Mouse (Mus musculus) right cerebral cortex, postnatal 36 days (tissue): ENCODE measurements around the gene Fhad1.
"Not testable (repeated sequence)": the region's sequence is repeated elsewhere in the genome, so short reads cannot be mapped to it uniquely, and the experiment has no call there.

Experiments used
- DNase-seq, 2 experiments: peaks; one replicate each; pipeline ENCODE4 v3.0.0; 2022; ENCODE audit warnings: low spot score in 2 of 2, mixed read lengths in 1 of 2

The Fhad1 gene

DNA sequence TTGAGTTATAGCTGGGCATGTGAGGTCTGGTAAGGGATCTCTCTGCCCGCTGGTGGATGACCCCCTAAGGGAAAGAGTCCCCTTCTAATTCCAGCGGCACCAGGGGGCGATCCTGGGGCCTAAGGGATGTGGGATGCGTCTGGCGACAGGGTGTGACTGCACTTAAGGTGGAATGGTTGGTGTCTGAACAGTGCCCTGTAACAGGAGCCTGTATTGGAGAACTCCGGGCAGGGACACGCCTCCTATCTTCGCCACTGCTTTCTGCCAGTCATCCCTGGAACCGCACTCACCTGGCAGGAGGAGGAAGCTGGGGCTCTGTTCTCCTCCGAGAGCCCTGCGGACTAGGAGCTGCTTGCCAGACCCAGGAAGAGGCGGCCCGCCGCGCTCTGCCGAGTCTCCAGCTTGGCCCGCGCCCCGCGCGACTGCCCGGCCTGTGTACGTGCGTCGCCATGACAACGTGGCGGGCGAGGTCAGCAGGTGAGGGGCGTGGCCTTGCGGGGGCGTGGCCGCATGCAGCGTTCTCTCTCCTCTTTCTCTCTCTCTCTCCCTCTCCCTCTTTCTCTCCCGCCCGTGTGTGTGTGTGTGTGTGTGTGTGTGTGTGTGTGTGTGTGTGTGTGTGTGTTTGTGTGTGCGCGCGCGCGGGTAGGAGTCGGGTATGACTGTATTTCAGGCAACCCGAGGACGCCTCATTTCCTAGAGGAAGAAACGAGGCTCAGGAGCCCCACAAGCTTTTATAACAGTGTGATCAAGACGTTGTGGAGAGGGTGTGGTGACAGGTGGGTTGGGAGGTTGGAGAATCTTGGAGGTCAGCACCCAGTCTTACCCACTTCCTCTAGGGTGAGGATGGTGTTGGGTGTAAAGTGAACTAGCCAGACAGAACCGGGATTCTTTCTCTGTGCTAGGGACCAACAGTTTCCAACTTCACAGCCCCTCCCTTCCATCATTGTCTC, at the start of gene Fhad1:
Gene Fhad1 (minus strand): TSS at position 424 of the 950 bp plus-strand sequence.
- peak; percentile 16 to 45 for DNase-seq

DNA sequence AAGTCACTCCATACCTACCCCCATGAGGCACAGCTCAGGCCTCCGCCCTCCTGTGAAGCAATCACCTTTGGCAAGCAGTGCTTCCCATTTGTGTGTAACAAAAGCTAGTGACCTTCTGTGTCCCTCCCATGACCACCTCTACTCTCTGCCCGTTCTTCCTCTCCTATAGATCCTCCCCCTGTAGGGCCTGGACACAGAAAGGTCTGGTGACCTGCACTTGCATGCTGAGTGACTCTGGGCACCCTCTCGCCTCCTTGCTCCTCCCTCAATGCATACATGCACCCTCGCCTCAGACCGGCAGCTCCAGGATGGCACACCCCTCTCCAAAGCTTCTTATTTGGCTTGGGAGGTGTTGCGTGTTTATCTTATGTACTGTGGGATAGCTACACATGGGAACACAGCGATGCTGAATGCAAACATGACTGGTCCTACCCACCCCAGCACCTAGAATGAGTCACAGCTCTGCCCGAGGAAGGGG, 48.2 kb upstream of the Fhad1 start:
- DNase-seq: no peak

DNA sequence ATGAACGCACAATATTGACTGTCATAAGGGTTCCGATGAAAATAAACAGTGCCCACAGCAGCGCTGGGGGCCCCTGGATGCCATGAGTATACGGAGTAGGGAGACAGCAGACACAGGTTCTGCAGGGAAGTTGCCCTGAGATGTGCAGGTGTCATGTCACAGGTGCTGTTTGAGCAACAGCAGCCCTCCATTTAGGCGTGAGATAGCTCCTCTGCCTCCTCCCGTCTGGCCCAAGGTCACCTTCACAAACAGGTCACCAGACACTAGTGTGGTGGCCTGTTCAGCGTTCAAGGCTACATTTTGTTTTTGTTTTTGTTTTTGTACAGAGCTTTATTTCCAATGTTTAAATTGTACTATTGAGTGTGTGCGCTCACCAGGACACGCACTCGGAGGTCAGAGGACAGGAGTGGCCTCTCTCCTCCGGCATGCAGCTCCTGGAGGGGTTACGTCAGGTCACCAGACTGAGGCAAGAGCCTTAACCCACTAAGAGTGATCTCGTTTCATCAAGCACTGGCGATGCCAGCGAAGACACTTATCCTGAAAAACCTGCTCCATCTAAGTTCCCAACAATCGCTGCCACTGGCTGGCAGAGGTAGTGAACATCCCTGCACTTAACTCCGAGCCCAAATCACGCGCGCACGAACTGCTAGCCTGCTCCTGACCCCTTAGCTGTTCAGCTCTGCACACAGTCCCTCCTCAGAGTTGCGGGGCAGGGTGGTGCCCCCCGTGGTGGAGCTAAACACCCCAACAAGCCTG, 46.8 kb upstream of the Fhad1 start:
- DNase-seq: no peak

DNA sequence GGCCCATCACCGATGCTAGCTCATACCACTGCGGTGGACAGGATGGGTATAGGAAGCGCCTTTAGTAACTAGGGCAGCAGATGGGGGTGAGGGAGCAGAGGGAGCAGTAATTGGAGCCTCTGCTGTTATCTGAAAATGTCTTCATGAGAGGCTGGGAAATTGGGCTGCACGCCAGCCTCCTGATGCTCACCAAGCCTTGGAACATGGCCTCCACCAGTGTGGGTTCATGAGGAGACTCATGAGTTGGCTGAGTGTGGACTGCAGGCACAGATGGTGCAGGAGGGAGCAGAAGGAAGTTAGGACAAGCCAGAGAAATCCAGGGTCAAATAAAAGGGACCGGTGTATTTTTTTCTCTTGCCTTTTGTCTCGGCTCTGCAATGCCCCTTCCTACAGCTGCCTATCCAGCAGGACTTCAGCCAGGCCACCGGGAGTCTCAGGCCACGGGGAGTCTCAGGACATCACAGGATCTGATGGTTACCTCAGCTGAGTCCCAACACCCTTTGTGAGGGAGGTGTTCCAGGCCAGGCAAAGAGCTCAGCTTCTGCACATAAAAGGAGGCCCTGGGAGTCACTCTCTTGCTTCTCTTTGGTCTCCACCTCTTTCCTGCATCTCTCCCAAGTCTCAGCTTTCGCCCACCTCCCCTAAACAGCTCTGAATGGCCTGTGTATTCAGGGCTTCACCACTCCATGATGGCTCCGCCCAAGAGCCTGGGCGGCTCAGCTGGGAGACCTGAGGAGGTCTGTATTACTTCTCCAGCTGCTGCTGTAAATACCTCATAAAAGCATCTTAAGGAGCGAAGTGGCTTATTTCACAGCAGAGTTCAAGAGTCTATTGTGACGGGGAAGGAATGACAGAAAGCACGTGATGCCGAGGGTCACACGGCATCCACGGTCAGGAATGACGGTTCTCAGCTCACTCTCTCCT, 45.8 kb upstream of the Fhad1 start:
- DNase-seq: no peak

DNA sequence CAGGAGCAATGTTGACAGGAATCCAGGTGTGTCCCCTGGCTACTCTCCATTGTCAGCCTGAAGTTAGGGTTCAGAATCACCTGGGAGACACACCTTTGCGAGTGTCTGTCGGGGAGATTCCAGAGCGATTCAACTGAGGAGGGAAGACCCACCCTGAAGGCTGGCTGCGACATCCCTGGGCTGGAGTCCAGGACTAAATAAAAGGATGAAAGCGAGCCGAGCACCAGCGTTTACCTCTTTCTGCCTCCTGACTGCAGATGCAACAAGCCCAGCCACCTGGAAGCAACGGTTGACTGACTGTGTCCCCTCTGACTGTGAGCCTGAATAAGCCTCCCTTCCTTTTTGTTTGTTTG, 44.9 kb upstream of the Fhad1 start:
- no peak for DNase-seq

DNA sequence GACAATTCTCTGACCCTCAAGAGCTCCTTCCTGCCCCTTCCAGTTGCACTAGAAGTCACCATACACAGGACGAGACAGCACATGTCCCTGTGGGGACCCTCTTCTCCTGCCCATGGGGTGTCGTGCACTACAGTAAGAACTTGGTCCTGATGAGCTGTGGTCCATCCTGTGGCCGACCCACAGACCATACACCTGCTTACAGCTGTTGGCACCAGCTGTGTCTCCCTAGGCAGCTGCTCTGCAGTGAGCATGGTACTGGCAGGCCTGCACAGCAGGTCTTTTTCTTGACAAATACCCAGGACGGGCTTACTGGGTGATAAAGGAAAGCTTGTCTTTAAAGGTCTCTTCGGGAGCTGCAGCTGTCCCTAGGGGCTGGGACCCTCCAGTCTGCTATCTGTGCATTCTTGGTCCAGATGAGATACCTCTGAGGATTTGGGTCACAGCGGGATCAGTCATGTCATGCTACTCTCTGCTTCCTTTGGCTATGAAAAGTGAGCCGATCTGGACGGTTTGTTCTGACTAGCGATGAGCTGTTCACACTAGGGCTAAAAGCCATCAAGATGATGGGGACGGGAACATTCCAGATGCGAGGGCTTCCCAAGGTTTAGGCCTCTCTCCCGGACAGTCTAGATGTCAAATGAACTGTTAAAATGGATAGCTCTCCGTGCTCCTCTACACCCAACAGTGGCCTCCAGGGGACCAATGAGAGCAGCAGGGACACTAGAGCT, 44.4 kb upstream of the Fhad1 start:
- DNase-seq: no peak

DNA sequence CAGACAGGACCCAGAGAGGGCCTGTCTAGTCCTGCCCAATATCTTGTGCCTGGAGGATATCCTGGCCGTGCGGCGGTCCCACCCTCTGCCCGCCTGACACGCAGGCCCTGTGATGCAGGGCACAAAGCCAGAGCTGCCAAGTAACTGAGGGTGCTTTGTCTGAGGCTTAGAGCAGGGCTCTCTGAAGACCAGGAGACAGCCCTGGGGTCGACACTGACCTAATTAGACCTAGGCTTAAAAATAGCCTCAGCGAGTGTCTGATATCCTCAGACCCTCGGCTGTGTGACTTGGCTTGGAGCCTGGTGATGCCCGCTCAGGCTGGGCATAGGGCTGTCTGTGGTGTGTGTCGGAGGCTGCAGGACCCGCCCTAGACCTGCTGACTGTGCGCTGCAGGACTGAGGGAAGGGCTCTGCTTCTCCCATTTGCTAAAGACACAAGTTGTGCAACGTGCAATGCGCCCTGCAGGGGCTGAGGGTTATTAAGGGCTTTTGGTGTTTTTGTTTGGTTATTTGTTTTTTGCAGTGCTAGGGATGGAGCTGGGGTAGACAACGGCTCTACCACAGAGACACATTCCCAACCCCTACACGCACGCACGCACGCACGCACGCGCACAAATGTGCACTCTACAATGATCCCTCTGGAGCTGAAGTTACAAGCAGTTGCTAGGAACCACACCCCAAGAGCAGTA, 42.8 kb upstream of the Fhad1 start:
- DNase-seq: peak in 1 of 2 experiments; percentile 18

DNA sequence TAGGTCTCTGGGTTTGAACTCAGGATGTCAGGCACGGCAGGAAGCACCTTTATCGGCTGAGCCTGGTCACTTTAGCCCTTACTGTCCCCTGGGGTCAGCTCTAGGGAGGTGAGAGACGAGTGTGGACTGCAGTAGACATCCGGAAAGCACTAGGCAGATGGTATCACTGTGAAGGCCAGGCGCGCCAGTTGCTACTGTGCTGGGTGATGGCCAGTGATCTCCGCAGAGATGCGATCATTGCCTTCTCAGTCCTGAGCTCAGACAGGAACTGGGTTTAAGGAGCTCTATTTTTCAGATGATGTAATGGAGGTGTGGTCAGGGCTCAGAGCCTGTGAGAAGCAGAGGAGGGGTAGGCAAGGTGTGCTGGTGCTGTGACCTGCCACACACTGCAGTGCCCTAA, 40.7 kb upstream of the Fhad1 start:
- DNase-seq: no peak

DNA sequence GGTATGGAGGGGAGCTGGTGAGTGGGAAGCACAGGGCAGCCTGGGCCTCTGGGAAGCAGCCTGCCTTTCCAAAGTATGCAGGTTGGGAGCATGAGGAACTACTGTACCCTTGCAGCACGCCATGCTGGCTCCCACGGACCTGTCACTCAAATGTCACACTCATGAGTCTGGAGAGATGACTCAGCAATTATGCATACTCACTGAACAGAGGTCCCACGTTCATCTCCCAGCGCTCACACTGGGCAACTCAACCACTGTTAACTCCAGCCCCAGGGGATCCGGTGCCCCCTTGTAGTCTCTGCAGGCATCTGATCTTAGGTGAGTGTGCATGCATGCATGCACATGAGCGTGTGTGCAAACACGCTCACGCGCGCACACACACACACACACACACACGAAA, 39.7 kb upstream of the Fhad1 start:
- no peak for DNase-seq

DNA sequence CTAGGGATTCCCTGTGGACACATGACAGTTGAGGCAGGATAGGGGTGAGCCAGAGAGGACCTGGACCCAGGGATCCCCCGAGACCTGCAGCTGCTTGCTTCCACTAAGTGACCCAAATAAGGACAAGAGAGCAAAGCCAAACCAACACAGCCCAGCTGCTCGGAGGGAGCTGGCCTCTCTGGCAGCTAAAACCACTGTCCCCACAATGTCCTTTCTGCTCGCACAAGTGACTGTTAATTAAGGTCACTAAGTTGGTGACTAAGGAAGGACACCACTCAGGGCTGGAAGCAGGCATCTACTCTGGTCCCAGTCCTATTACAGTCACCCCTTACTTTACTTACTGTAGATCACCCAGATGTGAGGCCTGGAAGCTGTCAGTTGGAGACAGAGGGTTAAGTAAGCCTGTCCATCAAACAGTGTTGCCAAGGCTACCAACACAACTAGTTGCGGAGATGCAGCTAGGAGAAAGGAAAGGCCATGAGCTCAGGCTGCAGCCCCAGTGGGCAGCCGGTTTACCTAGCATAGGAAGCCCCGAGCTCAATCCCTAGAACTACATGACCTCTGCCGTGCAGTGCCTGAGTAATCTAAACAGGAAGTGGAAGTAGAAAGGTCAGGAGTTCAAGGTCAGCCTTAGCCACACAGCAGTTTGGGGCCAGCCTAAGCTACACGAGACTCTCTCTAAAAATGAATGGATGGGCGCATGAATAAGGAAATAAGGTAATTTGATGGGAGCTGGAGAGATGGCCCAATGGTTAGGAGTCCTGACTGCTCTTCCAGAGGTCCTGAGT, 39.0 kb upstream of the Fhad1 start:
- no peak for DNase-seq

DNA sequence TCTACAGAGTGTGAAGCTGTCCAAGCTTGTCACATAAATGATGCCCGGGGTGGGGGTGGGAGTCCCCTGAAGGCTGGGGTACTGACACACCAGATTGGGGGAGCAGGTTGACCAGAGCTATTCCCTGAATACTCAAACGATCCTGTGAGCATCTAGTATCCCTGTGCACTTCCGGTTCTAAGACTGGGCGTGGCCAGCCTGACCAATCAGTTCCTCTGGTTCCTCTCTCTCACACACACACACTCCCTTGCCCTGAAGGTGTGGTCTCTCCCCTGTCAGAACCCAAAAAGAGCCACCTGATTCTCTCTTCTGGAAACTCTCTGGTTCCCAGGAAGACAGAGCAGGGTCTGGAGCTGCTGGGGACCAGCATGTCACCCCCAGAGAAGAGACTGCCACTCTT, 38.4 kb upstream of the Fhad1 start:
- no peak for DNase-seq

DNA sequence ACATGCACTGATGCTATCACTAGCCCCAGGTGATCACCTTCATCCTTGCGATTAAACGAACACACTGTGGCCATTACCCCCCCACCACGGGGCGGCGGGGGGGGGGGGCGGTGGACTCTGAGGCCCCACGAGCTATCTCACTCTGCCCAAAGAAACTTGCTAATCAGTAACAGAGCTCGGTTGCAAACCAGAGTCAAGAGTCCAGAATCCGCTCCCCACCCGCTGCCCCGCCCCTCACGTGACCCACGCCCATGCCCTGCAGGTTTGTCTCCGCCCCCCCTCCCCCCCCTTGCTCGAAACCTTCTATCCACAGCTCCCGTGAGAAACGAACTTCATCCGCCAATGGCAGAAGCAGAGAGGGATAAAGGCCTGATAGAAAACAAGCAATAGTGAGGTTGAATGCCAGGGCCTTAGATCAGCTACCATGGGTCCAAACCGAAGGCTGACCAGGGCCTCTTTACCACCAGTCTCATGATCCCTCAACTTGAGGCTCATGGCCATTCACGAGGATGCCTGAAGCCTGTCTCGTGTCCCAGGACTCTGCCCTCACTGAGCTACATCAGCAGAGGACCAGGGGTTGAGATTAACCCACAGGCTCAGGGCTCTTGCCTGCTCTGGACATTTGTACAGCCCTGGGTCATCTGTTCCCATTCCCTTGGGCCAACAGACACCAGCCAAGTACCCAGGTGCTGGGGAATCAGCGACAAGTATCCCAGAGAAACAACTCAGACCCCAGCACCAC, 37.7 kb upstream of the Fhad1 start:
- DNase-seq: no peak

DNA sequence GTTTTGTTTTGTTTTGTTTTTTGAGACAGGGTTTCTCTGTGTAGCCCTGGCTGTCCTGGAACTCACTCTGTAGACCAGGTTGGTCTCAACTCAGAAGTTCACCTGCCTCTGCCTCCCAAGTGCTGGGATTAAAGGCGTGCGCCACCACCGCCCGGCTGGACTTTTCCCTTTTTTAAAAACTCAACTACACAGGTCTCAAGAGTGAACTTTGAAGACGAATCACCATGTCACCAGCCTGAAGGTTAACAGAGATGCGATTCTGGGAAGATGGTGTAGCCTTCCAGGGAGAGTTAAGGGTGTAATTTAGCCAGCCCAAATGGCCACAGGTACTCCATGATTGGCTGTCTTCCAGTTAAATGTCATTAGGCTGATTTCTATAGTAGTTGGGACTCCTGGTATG, 37.0 kb upstream of the Fhad1 start:
- not testable (repeated sequence) for DNase-seq

DNA sequence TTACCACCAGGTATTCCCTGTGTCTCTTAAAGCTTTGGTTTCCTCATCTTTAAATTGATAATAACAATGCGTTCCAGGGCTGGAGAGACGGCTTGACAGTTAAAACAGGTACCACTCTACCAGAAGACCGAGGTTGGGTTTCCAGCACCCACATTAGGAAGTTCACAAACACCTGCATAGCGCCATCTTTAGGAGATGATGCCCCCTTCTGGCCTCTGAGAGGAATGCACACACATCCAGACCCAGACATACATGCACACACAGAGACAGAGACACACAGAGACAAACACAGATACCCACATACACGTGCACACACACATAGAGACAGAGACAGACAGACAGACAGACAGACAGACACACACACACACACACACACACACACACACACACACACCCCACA, 35.1 kb upstream of the Fhad1 start:
- DNase-seq: no peak

DNA sequence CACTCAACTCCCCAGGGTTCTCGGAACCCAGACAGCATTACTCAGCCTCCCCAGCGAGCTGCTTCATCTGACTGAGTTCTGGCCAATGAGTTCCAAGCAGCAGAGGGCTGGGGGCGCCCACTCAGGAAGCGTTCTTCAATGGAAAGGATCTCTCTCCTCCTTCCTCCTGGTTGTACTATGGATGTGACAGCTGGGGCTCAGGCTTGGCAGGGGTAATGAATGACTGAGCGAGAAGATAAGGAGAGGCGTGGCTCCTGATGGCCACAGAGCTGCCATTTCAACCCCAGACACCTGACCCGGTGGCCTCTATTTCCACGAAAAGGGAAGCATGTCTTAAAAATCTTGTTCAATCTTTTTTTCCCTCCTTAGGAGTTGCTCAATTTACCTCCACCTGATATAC, 33.5 kb upstream of the Fhad1 start:
- no peak for DNase-seq

DNA sequence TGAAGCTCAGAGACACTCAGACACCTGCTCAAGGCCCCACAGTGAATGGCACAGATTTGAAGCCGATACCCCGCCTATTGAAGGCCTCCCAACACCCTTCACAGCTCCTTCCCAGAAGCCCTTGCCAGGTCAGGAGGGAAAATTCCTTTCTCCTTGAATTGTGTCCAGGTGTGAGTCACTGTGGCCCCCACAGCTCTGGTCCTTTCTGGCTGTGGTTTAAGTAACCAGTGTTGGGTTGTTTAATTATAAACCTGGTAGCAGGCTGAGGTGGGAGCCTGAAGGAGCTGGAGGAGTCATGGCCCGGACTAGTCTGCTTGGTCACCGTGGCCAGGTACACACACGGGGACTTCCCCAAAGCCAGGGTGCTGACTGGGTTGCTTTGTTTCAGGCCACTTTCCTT, 32.1 kb upstream of the Fhad1 start:
- no peak for DNase-seq

DNA sequence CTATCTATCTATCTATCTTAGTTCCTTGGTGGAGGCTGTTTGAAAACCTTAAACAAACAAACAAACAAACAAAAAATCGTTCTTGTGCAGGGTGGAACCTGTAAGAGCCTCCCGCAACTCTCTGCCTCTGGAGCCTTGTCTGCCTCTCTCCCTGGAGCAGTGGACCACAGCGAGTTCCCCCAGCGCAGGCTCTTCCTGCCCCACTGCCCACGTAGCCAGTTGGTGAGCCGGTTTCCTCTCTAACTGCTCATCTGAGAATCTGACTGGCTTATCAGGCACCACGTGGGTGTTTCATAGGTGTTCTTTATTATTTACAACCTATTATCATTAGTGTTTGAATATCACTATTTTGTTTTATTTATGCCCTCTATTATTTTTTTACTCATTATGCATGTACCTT, 31.6 kb upstream of the Fhad1 start:
- DNase-seq: no peak

DNA sequence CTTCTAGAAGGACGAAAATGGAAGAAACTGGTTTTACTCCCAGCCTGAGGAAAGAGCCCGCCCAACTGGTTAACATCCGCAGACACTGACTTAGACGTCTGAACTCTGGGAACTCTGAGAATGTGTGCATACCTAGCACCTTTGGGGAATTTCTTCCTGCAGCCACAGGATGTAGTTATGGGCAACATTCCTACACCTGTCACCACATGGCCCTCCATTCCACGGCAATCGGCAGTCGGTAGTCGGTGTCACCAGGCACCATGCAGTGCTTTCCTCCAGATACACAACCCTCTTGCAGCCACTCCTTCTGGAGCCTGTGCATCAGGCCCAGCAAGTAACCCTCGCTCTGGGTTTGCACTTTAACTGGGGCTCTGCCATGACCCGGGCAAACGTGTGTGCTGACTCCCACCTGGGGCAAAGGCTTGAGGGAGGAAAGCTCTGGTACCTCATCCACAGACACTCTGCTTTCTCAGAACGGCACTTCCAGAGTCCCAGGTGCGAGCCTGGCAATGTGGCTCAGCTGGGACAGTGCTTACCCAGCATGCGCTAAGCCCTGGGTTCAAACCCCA, 30.8 kb upstream of the Fhad1 start:
- DNase-seq: no peak

DNA sequence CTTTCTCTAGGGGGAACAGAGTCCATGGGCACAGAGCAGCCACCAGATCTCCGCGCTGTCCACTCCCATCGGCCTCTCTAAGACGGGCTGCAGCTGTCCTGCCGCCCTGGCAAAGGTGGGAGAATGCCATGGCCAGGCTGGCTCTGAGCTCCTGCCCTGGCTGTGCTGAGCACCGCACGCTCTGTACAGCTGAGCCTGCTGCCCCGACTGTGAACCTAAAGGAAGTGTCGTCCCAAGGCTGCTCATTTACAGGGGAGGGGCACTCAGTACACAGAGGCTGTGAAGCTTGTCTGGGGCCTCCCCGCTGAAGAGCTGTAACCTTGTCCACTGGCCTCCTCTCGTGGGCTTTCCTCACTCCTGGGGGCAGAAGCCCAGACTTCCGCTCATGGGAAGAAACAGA, 29.6 kb upstream of the Fhad1 start:
- DNase-seq: no peak
